Mouse (Mus musculus) limb, embryonic 11.5 days (tissue): Measurements from ENCODE around the gene Fam209. TPM values are rescaled to one million over a fixed set of nuclear protein-coding genes. Genes with fewer than 3 reads are reported as not detected.

Source experiments
- ATAC-seq: fragments of 200-750 bp; cut with Nextera tagmentation; 2 replicates; pipeline ENCODE4 v1.8.0; 2017; ENCODE audit warnings: low read depth; ENCODE audit not compliant: insufficient number of reproducible peaks, low FRiP score, low TSS enrichment
- DNase-seq: peaks from one replicate; pipeline ENCODE4 v3.0.0-alpha.2; 2015; ENCODE audit warnings: low spot score
- H3K27ac ChIP-seq: fragments of 300-500 bp; sonication (generic); replicated peaks from 2 replicates; pipeline ENCODE4 v1.5.1; 2014; ENCODE audit warnings: low read depth, mild to moderate bottlenecking, low read length
- H3K27me3 ChIP-seq: fragments of 300-500 bp; sonication (generic); 2 replicates; pipeline ENCODE4 v1.6.1; 2014; ENCODE audit warnings: mild to moderate bottlenecking, low read length, mixed read lengths; ENCODE audit not compliant: control insufficient read depth, insufficient read depth
- H3K36me3 ChIP-seq: fragments of 300-500 bp; sonication (generic); 2 replicates; pipeline ENCODE4 v1.6.1; 2014; ENCODE audit warnings: mild to moderate bottlenecking, low read length, moderate library complexity, mixed read lengths; ENCODE audit not compliant: control insufficient read depth, insufficient read depth
- H3K4me1 ChIP-seq: fragments of 300-500 bp; sonication (generic); 2 replicates; pipeline ENCODE4 v1.6.1; 2014; ENCODE audit warnings: low read length, mixed read lengths; ENCODE audit not compliant: control insufficient read depth, insufficient read depth
- H3K4me2 ChIP-seq: fragments of 300-500 bp; sonication (generic); 2 replicates; pipeline ENCODE4 v1.6.1; 2014; ENCODE audit warnings: low read depth, mild to moderate bottlenecking, moderate library complexity; ENCODE audit not compliant: severe bottlenecking
- H3K4me3 ChIP-seq: fragments of 300-500 bp; sonication (generic); 2 replicates; pipeline ENCODE4 v1.5.1; 2014; ENCODE audit warnings: low read depth, low read length
- H3K9ac ChIP-seq: fragments of 300-500 bp; sonication (generic); 2 replicates; pipeline ENCODE4 v1.6.1; 2014; ENCODE audit warnings: mild to moderate bottlenecking, low read length
- H3K9me3 ChIP-seq: fragments of 300-500 bp; sonication (generic); 2 replicates; pipeline ENCODE4 v1.6.1; 2016; ENCODE audit warnings: low read length; ENCODE audit not compliant: control insufficient read depth
- WGBS: fragments of 180-500 bp; shearing (Covaris S2); extraction: QIAGEN DNeasy Blood & Tissue Kit; methylation state at CpG from one replicate; pipeline ENCODE4 v1.1.7; 2014; 5-methylcytosine and 5-hydroxymethylcytosine counted together
- polyA plus RNA-seq: library from polyadenylated mRNA; unstranded; fragments of >200 nt; fragmentation: Nextera tagmentation; extraction: Ambion mirVana; gene quantifications from 2 replicates; pipeline ENCODE4 v1.2.1, GENCODE M21; 2014

Fam209 gene
- polyA plus RNA-seq, 1 experiment from 2014 or later = not detected

- ATAC-seq = no peak
- WGBS = 96% methylated on average over 11 of the region's 11 CpGs
Measured at GRCm38 (mm10) chr2:172466427-172467132, 5.7 kb upstream of the Fam209 start.

GRCm38 (mm10) chr2:172467206-172467605 lies 5.1 kb upstream of the Fam209 start:
- H3K9me3 ChIP-seq = no peaks in the 10 kb centered on the region
- DNase-seq (no peak), ATAC-seq (no peak)
- H3K4me2 ChIP-seq = no peak overlapping the region
- WGBS = 94% methylated on average over 5 of the region's 5 CpGs
- H3K4me3 ChIP-seq = no peak overlapping the region
- peaks cover 3% of the 10 kb centered on the region; the same call in 1 of the 2 replicates for H3K36me3 ChIP-seq
- no peak overlapping the region for H3K27ac ChIP-seq
- no peaks in the 10 kb centered on the region for H3K27me3 ChIP-seq
- H3K9ac ChIP-seq = no peak overlapping the region
- H3K4me1 ChIP-seq = no peaks in the 10 kb centered on the region

More at GRCm38 (mm10) chr2:172466427-172467132, 5.7 kb upstream of the Fam209 start:
- Histone ChIP-seq H3K9me3 (no peaks in the 10 kb centered on the region), H3K4me2 (no peak overlapping the region), H3K4me1 (no peaks in the 10 kb centered on the region), H3K9ac (no peak overlapping the region), H3K36me3 (peaks cover 3% of the 10 kb centered on the region; the same call in 1 of the 2 replicates), H3K27ac (no peak overlapping the region), H3K4me3 (no peak overlapping the region), H3K27me3 (no peaks in the 10 kb centered on the region)
- DNase-seq = no peak

- Histone ChIP-seq H3K27ac (no peak overlapping the region), H3K4me3 (no peak overlapping the region), H3K4me1 (no peaks in the 10 kb centered on the region), H3K4me2 (no peak overlapping the region), H3K9ac (no peak overlapping the region), H3K27me3 (no peaks in the 10 kb centered on the region), H3K9me3 (no peaks in the 10 kb centered on the region), H3K36me3 (peaks cover 3% of the 10 kb centered on the region; the same call in 1 of the 2 replicates)
- WGBS = 96% methylated on average over 11 of the region's 11 CpGs
- ATAC-seq = no peak
- DNase-seq = no peak
Measured at GRCm38 (mm10) chr2:172468346-172468819, 3.9 kb upstream of the Fam209 start.

GRCm38 (mm10) chr2:172473591-172473990 lies 1.3 kb downstream of the Fam209 start:
- Histone ChIP-seq H3K27ac (no peak overlapping the region), H3K9ac (no peak overlapping the region), H3K4me3 (no peak overlapping the region), H3K36me3 (peaks cover 3% of the 10 kb centered on the region; the same call in 1 of the 2 replicates), H3K4me1 (no peaks in the 10 kb centered on the region), H3K27me3 (0 out of 2 replicates have a peak, but pooled peaks cover 2% of the 10 kb centered on the region), H3K4me2 (no peak overlapping the region), H3K9me3 (no peaks in the 10 kb centered on the region)
- ATAC-seq (no peak), DNase-seq (no peak)
- 72% methylated on average over 8 of the region's 8 CpGs for WGBS

- H3K4me1 ChIP-seq = no peaks in the 10 kb centered on the region
- H3K9me3 ChIP-seq = no peaks in the 10 kb centered on the region
- DNase-seq (peak; percentile 46), ATAC-seq (no peak)
- H3K36me3 ChIP-seq = no peaks in the 10 kb centered on the region
- H3K27me3 ChIP-seq = 0 out of 2 replicates have a peak, but pooled peaks cover 2% of the 10 kb centered on the region
- no peak overlapping the region for H3K9ac ChIP-seq
- WGBS = 30% methylated on average over 6 of the region's 6 CpGs
- H3K4me2 ChIP-seq = no peak overlapping the region
- no peak overlapping the region for H3K4me3 ChIP-seq
- H3K27ac ChIP-seq = no peak overlapping the region
Measured at GRCm38 (mm10) chr2:172474970-172475369, 2.6 kb downstream of the Fam209 start.

GRCm38 (mm10) chr2:172476707-172477260 lies 4.5 kb downstream of the Fam209 start:
- Histone ChIP-seq H3K4me2 (0 out of 2 replicates have a peak overlapping the region, but pooled peaks have one; percentile 3), H3K4me1 (no peaks in the 10 kb centered on the region), H3K27ac (no peak overlapping the region), H3K27me3 (0 out of 2 replicates have a peak, but pooled peaks cover 2% of the 10 kb centered on the region), H3K36me3 (no peaks in the 10 kb centered on the region), H3K4me3 (no peak overlapping the region), H3K9me3 (no peaks in the 10 kb centered on the region), H3K9ac (no peak overlapping the region)
- 0 out of 2 replicates have a peak, but pooled peaks have one; percentile 33 for ATAC-seq
- 39% methylated on average over 10 of the region's 10 CpGs for WGBS
- DNase-seq = no peak

- Histone ChIP-seq H3K36me3 (no peaks in the 10 kb centered on the region), H3K27ac (no peak overlapping the region), H3K27me3 (0 out of 2 replicates have a peak, but pooled peaks cover 2% of the 10 kb centered on the region), H3K9ac (no peak overlapping the region), H3K4me1 (no peaks in the 10 kb centered on the region), H3K4me3 (no peak overlapping the region), H3K4me2 (no peak overlapping the region), H3K9me3 (no peaks in the 10 kb centered on the region)
- WGBS = 52% methylated on average over 3 of the region's 3 CpGs
- DNase-seq (no peak), ATAC-seq (no peak)
Measured at GRCm38 (mm10) chr2:172477350-172477749, 5.0 kb downstream of the Fam209 start.

GRCm38 (mm10) chr2:172477860-172478259 lies 5.5 kb downstream of the Fam209 start:
- Histone ChIP-seq H3K9ac (no peak overlapping the region), H3K36me3 (no peaks in the 10 kb centered on the region), H3K4me1 (no peaks in the 10 kb centered on the region), H3K4me2 (no peak overlapping the region), H3K9me3 (no peaks in the 10 kb centered on the region), H3K27ac (no peak overlapping the region), H3K4me3 (no peak overlapping the region), H3K27me3 (0 out of 2 replicates have a peak, but pooled peaks cover 2% of the 10 kb centered on the region)
- DNase-seq (peak; percentile 49), ATAC-seq (peak; percentile 35; the same call in 1 of the 2 replicates)
- WGBS = 4% methylated on average over 2 of the region's 2 CpGs
